Mouse (Mus musculus): ENCODE data around the gene Man1c1.

- TF ChIP-seq CTCF (IDR thresholded peaks at IDR 0.05; ENCODE audit: control insufficient read depth, insufficient read depth, insufficient read length) (no peak), MYOG (IDR thresholded peaks at IDR 0.05; ENCODE audit: control insufficient read depth, extremely low read depth, insufficient read length) (no peak), USF1 (IDR thresholded peaks at IDR 0.05; ENCODE audit: low read depth) (no peak)
These were observed 161.4 kb downstream of the Man1c1 start for GRCm38 (mm10) chr4:134542726-134543125.
